Mouse (Mus musculus) embryonic facial prominence, embryonic 10.5 days (tissue): Measurements from ENCODE around the gene Tefm. TPM values are rescaled to one million over a fixed set of nuclear protein-coding genes. Genes with fewer than 3 reads are reported as not detected.

Source experiments
- polyA plus RNA-seq: library from polyadenylated mRNA; unstranded; fragments of >200 nt; fragmentation: Nextera tagmentation; extraction: Ambion mirVana; gene quantifications from 2 replicates; pipeline ENCODE4 v1.2.1, GENCODE M21; 2016

Gene Tefm
- polyA plus RNA-seq, 1 experiment from 2014 or later, result 38.3 TPM

Other genes starting within 250 kb of the Tefm start
- 72.4 and 74.1 TPM in 2 replicates for gene Utp6, start 179.8 kb downstream of the Tefm start, polyA plus RNA-seq
- 22.2 and 23.3 TPM in 2 replicates for gene Suz12, start 149.1 kb downstream of the Tefm start, polyA plus RNA-seq
- gene Crlf3, start 61.2 kb downstream of the Tefm start, polyA plus RNA-seq, result 47.8 and 49.6 TPM in 2 replicates
- gene Atad5, start 52.8 kb downstream of the Tefm start, polyA plus RNA-seq, result 18.9 and 20.3 TPM in 2 replicates
- 0.64 and 0.69 TPM in 2 replicates for gene Adap2, start 11.9 kb upstream of the Tefm start, polyA plus RNA-seq
- 5.4 and 6.5 TPM in 2 replicates for gene Rnf135, start 41.7 kb upstream of the Tefm start, polyA plus RNA-seq
- 50.0 and 53.1 TPM in 2 replicates for gene Rhot1, start 66.8 kb upstream of the Tefm start, polyA plus RNA-seq
- 2.1 and 3.7 TPM in 2 replicates for gene Rhbdl3, start 158.7 kb upstream of the Tefm start, polyA plus RNA-seq
- 22.4 and 23.9 TPM in 2 replicates for gene 5730455P16Rik, start 235.9 kb upstream of the Tefm start, polyA plus RNA-seq
- gene Zfp207, start 241.1 kb upstream of the Tefm start, polyA plus RNA-seq, result 321 and 322 TPM in 2 replicates